Mouse (Mus musculus) spleen, adult 2 months (tissue): ENCODE measurements around the gene Clec4f. TPM values are rescaled to one million over a fixed set of nuclear protein-coding genes. Genes with fewer than 3 reads are reported as not detected.

Experiments
- DNase-seq, 2 experiments: peaks; one replicate each; pipeline versions ENCODE4 v3.0.0 to v3.0.0-alpha.2; 2012 to 2021; ENCODE audit warnings: low spot score in 2 of 2, low read depth in 1 of 2
- H3K27ac ChIP-seq: fragments of 200-500 bp; 2 replicates; pipeline ENCODE4 v1.5.1; 2012; ENCODE audit warnings: low read length, inconsistent platforms; ENCODE audit not compliant: insufficient read depth
- H3K27me3 ChIP-seq: fragments of 200-500 bp; 2 replicates; pipeline ENCODE4 v1.6.1; 2012; ENCODE audit warnings: mild to moderate bottlenecking, moderate library complexity, low read length, inconsistent platforms; ENCODE audit not compliant: control insufficient read depth, insufficient read depth
- H3K36me3 ChIP-seq: fragments of 200-500 bp; 2 replicates; pipeline ENCODE4 v1.6.1; 2012; ENCODE audit warnings: mild to moderate bottlenecking, low read length, inconsistent platforms; ENCODE audit not compliant: control insufficient read depth, insufficient read depth
- H3K4me1 ChIP-seq: fragments of 200-500 bp; 2 replicates; pipeline ENCODE4 v1.6.1; 2011; ENCODE audit warnings: inconsistent platforms; ENCODE audit not compliant: control insufficient read depth, insufficient read depth, insufficient read length
- H3K4me3 ChIP-seq: fragments of 200-500 bp; 2 replicates; pipeline ENCODE4 v1.5.1; 2011; ENCODE audit warnings: mild to moderate bottlenecking, inconsistent platforms; ENCODE audit not compliant: insufficient read depth, insufficient read length; ENCODE audit errors: extremely low read depth
- CTCF ChIP-seq: fragments of 200-500 bp; IDR thresholded peaks from 2 replicates; pipeline ENCODE4 v1.5.1; 2011; ENCODE audit warnings: mild to moderate bottlenecking, inconsistent platforms; ENCODE audit not compliant: insufficient read depth, insufficient read length, insufficient replicate concordance; ENCODE audit errors: extremely low read depth
- POLR2A ChIP-seq: fragments of 200-500 bp; IDR thresholded peaks from 2 replicates; pipeline ENCODE4 v1.6.1; 2011; ENCODE audit warnings: low read depth, low read length, inconsistent platforms
- WGBS: fragments of 180-500 bp; shearing (Covaris S2); methylation state at CpG from one replicate; pipeline ENCODE4 v1.1.7; 2018; 5-methylcytosine and 5-hydroxymethylcytosine counted together
- polyA plus RNA-seq: library from polyadenylated mRNA; depleted of rRNA; stranded (reverse); fragments of >200 nt; gene quantifications from 2 replicates; pipeline ENCODE4 v1.2.3, GENCODE M21; 2012

Clec4f gene
- polyA plus RNA-seq, 1 experiment = not detected

- no peaks in the 10 kb centered on the region for H3K4me1 ChIP-seq
- WGBS = 5% methylated on average over 11 of the region's 11 CpGs
- H3K4me3 ChIP-seq = no peak overlapping the region
- DNase-seq = no peak
- H3K27me3 ChIP-seq = peaks cover 22% of the 10 kb centered on the region
- H3K36me3 ChIP-seq = no peaks in the 10 kb centered on the region
- no peak overlapping the region for H3K27ac ChIP-seq
- TF ChIP-seq POLR2A (no peak), CTCF (no peak)
Measured at GRCm38 (mm10) chr6:83701001-83701400, 45.0 kb upstream of the Clec4f start.

- Histone ChIP-seq H3K4me3 (no peak overlapping the region), H3K4me1 (no peaks in the 10 kb centered on the region), H3K27ac (no peak overlapping the region), H3K36me3 (no peaks in the 10 kb centered on the region), H3K27me3 (peaks cover 22% of the 10 kb centered on the region)
- 8% methylated on average over 5 of the region's 5 CpGs for WGBS
- no peak for DNase-seq
- TF ChIP-seq CTCF (no peak), POLR2A (no peak)
Measured at GRCm38 (mm10) chr6:83699971-83700370, 44.0 kb upstream of the Clec4f start.

GRCm38 (mm10) chr6:83697932-83698331, 41.9 kb upstream of the Clec4f start:
- 11% methylated on average over 8 of the region's 8 CpGs for WGBS
- TF ChIP-seq POLR2A = no peak
- no peak for TF ChIP-seq CTCF
- no peak overlapping the region for H3K27ac ChIP-seq
- DNase-seq = no peak
- peaks cover 16% of the 10 kb centered on the region for H3K27me3 ChIP-seq
- H3K36me3 ChIP-seq = no peaks in the 10 kb centered on the region
- no peaks in the 10 kb centered on the region for H3K4me1 ChIP-seq
- H3K4me3 ChIP-seq = no peak overlapping the region

- no peak overlapping the region for H3K27ac ChIP-seq
- H3K36me3 ChIP-seq = no peaks in the 10 kb centered on the region
- no peak for DNase-seq
- H3K4me3 ChIP-seq = no peak overlapping the region
- no peaks in the 10 kb centered on the region for H3K4me1 ChIP-seq
- peaks cover 8% of the 10 kb centered on the region for H3K27me3 ChIP-seq
- 1% methylated on average over 7 of the region's 7 CpGs for WGBS
- TF ChIP-seq CTCF = no peak
- TF ChIP-seq POLR2A = no peak
Measured at GRCm38 (mm10) chr6:83696684-83697083, 40.7 kb upstream of the Clec4f start.

DNA sequence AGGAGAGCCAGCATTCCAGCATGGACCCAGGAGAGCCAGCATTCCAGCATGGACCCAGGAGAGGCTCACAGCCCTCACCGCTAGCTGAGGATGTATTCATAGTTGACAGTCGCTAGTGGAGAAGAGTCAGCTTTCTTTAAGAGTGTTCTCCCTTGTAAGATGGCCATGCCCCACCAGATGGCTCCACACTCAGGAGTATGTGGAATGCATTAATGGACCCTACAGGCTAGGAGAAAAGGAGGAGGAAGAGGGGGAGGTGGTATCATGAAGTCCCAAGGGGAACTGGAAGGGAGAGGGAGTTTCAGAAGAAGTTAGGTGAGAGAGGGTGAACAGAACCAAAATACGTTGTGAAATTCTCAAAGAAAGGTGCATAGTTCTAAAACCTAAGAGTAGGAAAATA, 39.7 kb upstream of the Clec4f start:
- H3K4me1 ChIP-seq = no peaks in the 10 kb centered on the region

GRCm38 (mm10) chr6:83693835-83694234, 37.8 kb upstream of the Clec4f start:
- Histone ChIP-seq H3K27me3 (peaks cover 2% of the 10 kb centered on the region; the same call in 1 of the 2 replicates), H3K4me1 (no peaks in the 10 kb centered on the region), H3K4me3 (no peak overlapping the region), H3K27ac (no peak overlapping the region), H3K36me3 (no peaks in the 10 kb centered on the region)
- 1% methylated on average over 9 of the region's 9 CpGs for WGBS
- TF ChIP-seq CTCF (peak; percentile 45; the same call in 1 of the 2 replicates), POLR2A (no peak)
- DNase-seq = peak; percentile 16 to 39

More for the DNA sequence above, 39.7 kb upstream of the Clec4f start:
- TF ChIP-seq POLR2A = no peak
- TF ChIP-seq CTCF = no peak
- Histone ChIP-seq H3K4me3 (no peak overlapping the region), H3K27ac (no peak overlapping the region), H3K36me3 (no peaks in the 10 kb centered on the region), H3K27me3 (peaks cover 6% of the 10 kb centered on the region)
- DNase-seq = no peak
- 13% methylated on average over 3 of the region's 3 CpGs for WGBS

DNA sequence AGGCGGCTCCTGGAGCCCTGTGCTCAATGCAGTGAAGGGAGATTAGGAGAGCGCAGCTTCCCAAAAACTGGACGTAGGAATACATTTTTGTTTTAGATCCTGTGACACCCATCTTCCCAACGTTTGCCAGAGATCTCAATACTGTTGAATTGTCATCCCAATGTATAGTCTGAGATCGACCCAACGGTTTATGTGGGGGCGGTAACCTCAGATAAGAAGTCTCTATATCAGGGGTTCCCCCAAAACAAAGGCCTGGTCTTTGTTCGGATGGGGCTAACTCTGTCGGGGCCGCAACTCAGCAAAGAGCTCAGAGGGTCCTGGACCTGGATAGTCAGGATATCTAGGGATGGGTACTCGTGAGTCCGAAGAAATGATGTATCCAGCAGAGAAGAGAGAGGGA, 37.0 kb upstream of the Clec4f start:
- Histone ChIP-seq H3K27me3 (peaks cover 2% of the 10 kb centered on the region; the same call in 1 of the 2 replicates), H3K27ac (no peak overlapping the region), H3K36me3 (no peaks in the 10 kb centered on the region), H3K4me1 (no peaks in the 10 kb centered on the region), H3K4me3 (no peak overlapping the region)
- WGBS = 9% methylated on average over 12 of the region's 12 CpGs
- DNase-seq = no peak
- TF ChIP-seq CTCF = no peak
- no peak for TF ChIP-seq POLR2A
